Mouse (Mus musculus): ENCODE data around the gene Cldn18. TPM values are rescaled to one million over a fixed set of nuclear protein-coding genes. Genes with fewer than 3 reads are reported as not detected.

Gene Cldn18
- polyA plus RNA-seq, 1 experiment from 2014 or later = not detected

DNA sequence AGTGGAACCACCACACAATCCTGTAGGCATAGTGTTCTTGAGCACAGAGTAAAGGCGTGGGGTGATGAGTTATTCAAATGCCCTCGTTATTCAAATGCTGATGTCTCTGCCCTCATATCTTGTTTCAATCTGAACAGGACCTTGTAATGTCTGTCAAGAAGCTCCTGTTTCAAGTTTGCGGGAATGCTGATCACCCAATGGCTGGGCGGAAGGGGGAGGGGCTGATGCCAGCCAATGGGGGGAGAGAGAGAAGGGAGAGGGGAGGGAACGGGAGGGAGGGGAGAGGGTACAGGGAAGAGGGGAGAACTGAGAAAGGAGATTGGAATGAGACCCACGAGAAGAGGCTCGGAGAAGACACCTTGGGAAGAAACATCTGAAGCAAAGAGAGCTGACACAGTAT, 22.1 kb downstream of the Cldn18 start:
- Histone ChIP-seq H3K27me3 (ENCODE audit: control insufficient read depth, insufficient read depth, low read length) (no peaks in the 10 kb centered on the region), H3K36me3 (ENCODE audit: control insufficient read depth, insufficient read depth, low read length) (no peaks in the 10 kb centered on the region), H3K4me2 (replicated peaks; ENCODE audit: low read depth, low read length) (no peak overlapping the region), H3K9ac (ENCODE audit: low read depth, low read length) (no peak overlapping the region), H3K27ac (ENCODE audit: low read depth, low read length) (no peak overlapping the region), H3K4me1 (ENCODE audit: control insufficient read depth, insufficient read depth, low read length) (no peaks in the 10 kb centered on the region), H3K4me3 (ENCODE audit: low read length) (no peak overlapping the region), H3K9me3 (ENCODE audit: control insufficient read depth, low read length) (no peaks in the 10 kb centered on the region)
- 63% methylated on average over 7 of the region's 7 CpGs for WGBS
- ATAC-seq (ENCODE audit: low FRiP score, low TSS enrichment) = no peak

GRCm38 (mm10) chr9:99690386-99690785, 26.7 kb downstream of the Cldn18 start:
- no peaks in the 10 kb centered on the region for H3K36me3 ChIP-seq (ENCODE audit: control insufficient read depth, insufficient read depth, low read length)
- no peaks in the 10 kb centered on the region for H3K4me1 ChIP-seq (ENCODE audit: control insufficient read depth, insufficient read depth, low read length)
- ATAC-seq (ENCODE audit: low FRiP score, low TSS enrichment) = no peak
- no peak overlapping the region for H3K27ac ChIP-seq (ENCODE audit: low read depth, low read length)
- 72% methylated on average over 7 of the region's 7 CpGs for WGBS
- no peaks in the 10 kb centered on the region for H3K27me3 ChIP-seq (ENCODE audit: control insufficient read depth, insufficient read depth, low read length)
- no peaks in the 10 kb centered on the region for H3K9me3 ChIP-seq (ENCODE audit: control insufficient read depth, low read length)
- H3K4me2 ChIP-seq (replicated peaks; ENCODE audit: low read depth, low read length) = no peak overlapping the region
- H3K4me3 ChIP-seq (ENCODE audit: low read length) = no peak overlapping the region
- no peak overlapping the region for H3K9ac ChIP-seq (ENCODE audit: low read depth, low read length)

- H3K27ac ChIP-seq (ENCODE audit: low read depth, low read length) = no peak overlapping the region
- no peaks in the 10 kb centered on the region for H3K27me3 ChIP-seq (ENCODE audit: control insufficient read depth, insufficient read depth, low read length)
- H3K4me2 ChIP-seq (replicated peaks; ENCODE audit: low read depth, low read length) = no peak overlapping the region
- 93% methylated on average over 5 of the region's 5 CpGs for WGBS
- no peak overlapping the region for H3K4me3 ChIP-seq (ENCODE audit: low read length)
- H3K9ac ChIP-seq (ENCODE audit: low read depth, low read length) = no peak overlapping the region
- no peak for ATAC-seq (ENCODE audit: low FRiP score, low TSS enrichment)
- no peaks in the 10 kb centered on the region for H3K4me1 ChIP-seq (ENCODE audit: control insufficient read depth, insufficient read depth, low read length)
- H3K9me3 ChIP-seq (ENCODE audit: control insufficient read depth, low read length) = no peaks in the 10 kb centered on the region
- H3K36me3 ChIP-seq (ENCODE audit: control insufficient read depth, insufficient read depth, low read length) = no peaks in the 10 kb centered on the region
These were observed 27.3 kb downstream of the Cldn18 start for GRCm38 (mm10) chr9:99689796-99690195.

GRCm38 (mm10) chr9:99685536-99686231, 31.4 kb downstream of the Cldn18 start:
- ATAC-seq (ENCODE audit: low FRiP score, low TSS enrichment) = no peak
- Histone ChIP-seq H3K4me1 (ENCODE audit: control insufficient read depth, insufficient read depth, low read length) (no peaks in the 10 kb centered on the region), H3K27me3 (ENCODE audit: control insufficient read depth, insufficient read depth, low read length) (no peaks in the 10 kb centered on the region), H3K4me2 (replicated peaks; ENCODE audit: low read depth, low read length) (no peak overlapping the region), H3K9ac (ENCODE audit: low read depth, low read length) (no peak overlapping the region), H3K4me3 (ENCODE audit: low read length) (no peak overlapping the region), H3K9me3 (ENCODE audit: control insufficient read depth, low read length) (no peaks in the 10 kb centered on the region), H3K27ac (ENCODE audit: low read depth, low read length) (no peak overlapping the region), H3K36me3 (ENCODE audit: control insufficient read depth, insufficient read depth, low read length) (no peaks in the 10 kb centered on the region)
- WGBS = 68% methylated on average over 5 of the region's 5 CpGs

DNA sequence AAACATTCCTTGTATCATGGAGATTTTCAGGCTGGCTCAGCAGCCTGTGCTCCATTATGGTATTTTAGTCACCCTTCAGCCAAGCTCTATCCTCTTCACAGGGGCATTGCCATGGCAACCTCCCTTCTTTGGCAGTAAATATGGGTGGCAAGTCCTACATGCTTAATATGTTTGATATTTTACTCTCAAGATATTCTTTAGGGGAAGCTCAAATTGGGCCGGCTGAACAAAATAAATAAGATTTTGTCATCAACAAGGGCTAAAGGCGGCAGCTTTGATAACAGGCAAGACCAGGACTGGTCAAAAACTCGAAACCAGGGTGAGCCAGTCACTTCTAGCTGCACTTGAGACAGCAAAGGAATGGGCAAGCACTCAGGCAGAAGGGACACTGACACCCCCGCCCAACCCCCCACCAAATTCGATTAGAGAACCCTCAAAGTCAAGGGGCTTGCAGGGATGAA, 32.0 kb downstream of the Cldn18 start:
- no peaks in the 10 kb centered on the region for H3K36me3 ChIP-seq (ENCODE audit: control insufficient read depth, insufficient read depth, low read length)
- no peak overlapping the region for H3K27ac ChIP-seq (ENCODE audit: low read depth, low read length)
- 75% methylated on average over 5 of the region's 5 CpGs for WGBS
- no peak overlapping the region for H3K4me2 ChIP-seq (replicated peaks; ENCODE audit: low read depth, low read length)
- ATAC-seq (ENCODE audit: low FRiP score, low TSS enrichment) = no peak
- H3K4me1 ChIP-seq (ENCODE audit: control insufficient read depth, insufficient read depth, low read length) = no peaks in the 10 kb centered on the region
- no peaks in the 10 kb centered on the region for H3K9me3 ChIP-seq (ENCODE audit: control insufficient read depth, low read length)
- no peak overlapping the region for H3K4me3 ChIP-seq (ENCODE audit: low read length)
- H3K27me3 ChIP-seq (ENCODE audit: control insufficient read depth, insufficient read depth, low read length) = no peaks in the 10 kb centered on the region
- no peak overlapping the region for H3K9ac ChIP-seq (ENCODE audit: low read depth, low read length)

DNA sequence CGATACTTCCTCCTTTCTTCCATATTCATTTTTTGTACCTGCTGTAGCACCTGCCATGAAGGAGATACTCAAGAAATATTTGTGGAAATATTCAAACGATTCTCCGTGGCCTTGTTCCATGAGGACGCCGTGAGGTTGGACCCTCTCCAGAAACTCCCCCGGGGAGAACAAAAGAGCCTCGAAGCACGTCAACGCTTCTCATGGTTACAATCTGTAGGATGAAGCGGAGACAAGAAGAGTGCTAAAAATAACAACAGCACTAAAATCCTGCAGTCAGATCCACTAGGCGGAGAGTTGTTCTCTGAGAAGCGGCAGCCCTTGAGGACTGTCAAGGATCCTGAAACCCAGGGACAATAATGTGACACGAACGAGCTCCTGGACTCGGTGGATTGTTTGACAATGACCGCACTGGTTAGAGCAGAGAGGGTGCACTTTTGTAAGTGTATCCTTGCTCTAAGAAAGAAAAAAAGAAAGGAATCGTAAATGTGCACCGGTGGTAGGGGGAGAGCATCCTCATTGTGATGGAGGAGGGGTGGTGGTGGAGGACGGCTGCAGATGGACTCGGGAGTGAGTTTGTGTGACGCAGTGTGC, 35.0 kb downstream of the Cldn18 start:
- no peak for ATAC-seq (ENCODE audit: low FRiP score, low TSS enrichment)
- no peaks in the 10 kb centered on the region for H3K9me3 ChIP-seq (ENCODE audit: control insufficient read depth, low read length)
- H3K27ac ChIP-seq (ENCODE audit: low read depth, low read length) = no peak overlapping the region
- H3K4me1 ChIP-seq (ENCODE audit: control insufficient read depth, insufficient read depth, low read length) = no peaks in the 10 kb centered on the region
- H3K27me3 ChIP-seq (ENCODE audit: control insufficient read depth, insufficient read depth, low read length) = no peaks in the 10 kb centered on the region
- 73% methylated on average over 21 of the region's 21 CpGs for WGBS
- H3K4me3 ChIP-seq (ENCODE audit: low read length) = no peak overlapping the region
- H3K9ac ChIP-seq (ENCODE audit: low read depth, low read length) = no peak overlapping the region
- H3K36me3 ChIP-seq (ENCODE audit: control insufficient read depth, insufficient read depth, low read length) = no peaks in the 10 kb centered on the region
- H3K4me2 ChIP-seq (replicated peaks; ENCODE audit: low read depth, low read length) = no peak overlapping the region

- H3K4me1 ChIP-seq (ENCODE audit: control insufficient read depth, insufficient read depth, low read length) = no peaks in the 10 kb centered on the region
- no peak overlapping the region for H3K4me3 ChIP-seq (ENCODE audit: low read length)
- no peak overlapping the region for H3K4me2 ChIP-seq (replicated peaks; ENCODE audit: low read depth, low read length)
- no peak overlapping the region for H3K27ac ChIP-seq (ENCODE audit: low read depth, low read length)
- no peaks in the 10 kb centered on the region for H3K36me3 ChIP-seq (ENCODE audit: control insufficient read depth, insufficient read depth, low read length)
- no peaks in the 10 kb centered on the region for H3K27me3 ChIP-seq (ENCODE audit: control insufficient read depth, insufficient read depth, low read length)
- H3K9me3 ChIP-seq (ENCODE audit: control insufficient read depth, low read length) = no peaks in the 10 kb centered on the region
- ATAC-seq (ENCODE audit: low FRiP score, low TSS enrichment) = no peak
- no peak overlapping the region for H3K9ac ChIP-seq (ENCODE audit: low read depth, low read length)
- 86% methylated on average over 3 of the region's 3 CpGs for WGBS
These were observed 41.4 kb downstream of the Cldn18 start for GRCm38 (mm10) chr9:99675714-99676113.

DNA sequence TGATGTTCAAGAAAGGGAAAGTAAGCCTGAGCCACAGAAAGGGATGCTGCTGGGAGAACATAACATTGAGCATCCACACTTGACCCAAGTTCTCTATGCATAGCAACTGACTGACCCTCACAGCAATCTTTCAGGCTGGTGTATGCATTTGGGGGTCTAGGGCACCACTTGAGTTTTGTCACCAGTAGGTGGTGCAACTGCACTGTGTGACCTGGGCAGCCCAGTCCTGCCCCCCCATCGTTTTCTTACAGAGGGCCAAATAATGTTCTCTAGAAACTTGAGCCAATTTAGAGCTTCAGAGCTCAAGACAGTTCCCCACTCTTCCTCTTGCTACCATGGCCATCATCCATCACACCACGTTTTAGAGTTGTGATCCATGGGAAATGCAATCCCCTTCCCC, 45.5 kb downstream of the Cldn18 start:
- 33% methylated on average over 2 of the region's 2 CpGs for WGBS
- Histone ChIP-seq H3K36me3 (ENCODE audit: control insufficient read depth, insufficient read depth, low read length) (peaks cover 30% of the 10 kb centered on the region), H3K4me3 (ENCODE audit: low read length) (no peak overlapping the region), H3K27me3 (ENCODE audit: control insufficient read depth, insufficient read depth, low read length) (no peaks in the 10 kb centered on the region), H3K4me1 (ENCODE audit: control insufficient read depth, insufficient read depth, low read length) (no peaks in the 10 kb centered on the region), H3K9ac (ENCODE audit: low read depth, low read length) (no peak overlapping the region), H3K4me2 (replicated peaks; ENCODE audit: low read depth, low read length) (no peak overlapping the region), H3K27ac (ENCODE audit: low read depth, low read length) (no peak overlapping the region), H3K9me3 (ENCODE audit: control insufficient read depth, low read length) (no peaks in the 10 kb centered on the region)
- ATAC-seq (ENCODE audit: low FRiP score, low TSS enrichment) = no peak

GRCm38 (mm10) chr9:99667596-99667995, 49.5 kb downstream of the Cldn18 start:
- ATAC-seq (ENCODE audit: low FRiP score, low TSS enrichment) = no peak
- no peaks in the 10 kb centered on the region for H3K4me1 ChIP-seq (ENCODE audit: control insufficient read depth, insufficient read depth, low read length)
- H3K9me3 ChIP-seq (ENCODE audit: control insufficient read depth, low read length) = no peaks in the 10 kb centered on the region
- H3K27me3 ChIP-seq (ENCODE audit: control insufficient read depth, insufficient read depth, low read length) = no peaks in the 10 kb centered on the region
- no peak overlapping the region for H3K4me3 ChIP-seq (ENCODE audit: low read length)
- peaks cover 59% of the 10 kb centered on the region for H3K36me3 ChIP-seq (ENCODE audit: control insufficient read depth, insufficient read depth, low read length)
- H3K27ac ChIP-seq (ENCODE audit: low read depth, low read length) = no peak overlapping the region
- H3K4me2 ChIP-seq (replicated peaks; ENCODE audit: low read depth, low read length) = no peak overlapping the region
- 94% methylated on average over 8 of the region's 8 CpGs for WGBS
- no peak overlapping the region for H3K9ac ChIP-seq (ENCODE audit: low read depth, low read length)

All from kidney, embryonic 14.5 days (tissue).